Mouse (Mus musculus): ENCODE data around the gene Vsig1. TPM values are rescaled to one million over a fixed set of nuclear protein-coding genes. Genes with fewer than 3 reads are reported as not detected.

Vsig1 gene
- polyA plus RNA-seq (2017; shearing (Covaris generic)), result not detected

DNA sequence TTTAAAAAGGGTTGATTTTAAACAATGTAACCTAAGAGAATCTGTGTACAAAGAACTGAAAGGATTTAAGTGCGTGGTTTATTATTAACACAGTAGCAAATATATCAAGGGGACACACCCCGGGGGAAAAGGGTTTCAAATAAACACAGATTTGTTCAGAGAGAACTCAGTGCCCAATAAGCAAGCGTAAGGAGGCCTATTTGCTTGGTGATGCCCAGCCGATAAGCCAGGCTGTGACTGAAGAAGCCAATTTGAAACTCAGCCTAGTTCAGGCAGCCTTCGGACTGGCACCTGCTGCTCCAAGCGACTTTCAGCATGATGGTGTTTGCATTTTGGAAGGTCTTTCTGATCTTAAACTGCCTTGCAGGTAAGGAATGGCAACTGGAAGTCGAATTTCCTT is at the start of gene Vsig1:
Gene Vsig1, plus strand, starts transcription at position 249 of the 400 bp plus-strand sequence.

DNA sequence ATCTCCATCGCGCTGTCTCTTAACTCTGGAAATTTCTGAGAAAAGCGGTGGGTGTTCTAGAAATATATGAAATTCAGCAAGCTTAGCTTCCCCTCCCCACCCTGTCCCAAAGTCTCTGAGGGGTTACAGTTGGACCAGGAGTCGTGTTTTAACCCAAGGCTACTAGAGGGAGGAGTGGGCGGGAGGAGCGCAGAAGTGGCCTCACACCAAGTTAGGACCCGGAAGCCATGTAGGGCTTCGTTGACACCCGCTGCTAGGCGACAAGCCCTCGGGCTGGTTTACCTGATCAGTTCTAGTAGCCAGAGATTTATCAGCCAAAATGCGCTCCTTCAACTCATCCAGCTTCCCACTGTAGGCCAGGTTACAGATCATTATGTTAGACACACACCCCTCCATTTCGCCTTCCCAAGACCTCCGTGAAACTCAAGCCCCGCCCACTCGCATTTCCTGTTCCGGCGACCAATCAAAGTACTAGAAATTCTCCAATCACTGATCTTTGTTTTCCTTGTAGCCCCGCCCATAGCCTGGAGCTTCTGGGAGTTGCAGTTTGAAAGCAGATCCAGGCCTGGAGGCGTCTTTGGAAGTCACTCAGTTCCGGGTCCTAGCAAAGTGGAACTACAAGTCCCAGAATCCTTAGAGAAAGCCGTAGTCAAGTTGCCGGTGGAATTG is 49.0 kb downstream of the Vsig1 start, which contains the start of the genes Psmd10 and Atg4a:
Gene Psmd10, minus strand, starts transcription at position 457 of the 669 bp plus-strand sequence.
Gene Atg4a, plus strand, starts transcription at position 636 of the 669 bp plus-strand sequence.

Other genes with a start within 250 kb of the Vsig1 start
- not detected for gene Mid2, start 243.0 kb upstream of the Vsig1 start, polyA plus RNA-seq (2017; shearing (Covaris generic))
- gene Tex13b, start 94.2 kb upstream of the Vsig1 start, polyA plus RNA-seq (2017; shearing (Covaris generic)), result not detected
- gene Psmd10, start 49.1 kb downstream of the Vsig1 start, polyA plus RNA-seq (2017; shearing (Covaris generic)), result 21.6 TPM
- 30.1 TPM for gene Atg4a, start 49.3 kb downstream of the Vsig1 start, polyA plus RNA-seq (2017; shearing (Covaris generic))